Comparison of ENCODE assay signal across 8 mouse cellular contexts in the genomic region with DNA sequence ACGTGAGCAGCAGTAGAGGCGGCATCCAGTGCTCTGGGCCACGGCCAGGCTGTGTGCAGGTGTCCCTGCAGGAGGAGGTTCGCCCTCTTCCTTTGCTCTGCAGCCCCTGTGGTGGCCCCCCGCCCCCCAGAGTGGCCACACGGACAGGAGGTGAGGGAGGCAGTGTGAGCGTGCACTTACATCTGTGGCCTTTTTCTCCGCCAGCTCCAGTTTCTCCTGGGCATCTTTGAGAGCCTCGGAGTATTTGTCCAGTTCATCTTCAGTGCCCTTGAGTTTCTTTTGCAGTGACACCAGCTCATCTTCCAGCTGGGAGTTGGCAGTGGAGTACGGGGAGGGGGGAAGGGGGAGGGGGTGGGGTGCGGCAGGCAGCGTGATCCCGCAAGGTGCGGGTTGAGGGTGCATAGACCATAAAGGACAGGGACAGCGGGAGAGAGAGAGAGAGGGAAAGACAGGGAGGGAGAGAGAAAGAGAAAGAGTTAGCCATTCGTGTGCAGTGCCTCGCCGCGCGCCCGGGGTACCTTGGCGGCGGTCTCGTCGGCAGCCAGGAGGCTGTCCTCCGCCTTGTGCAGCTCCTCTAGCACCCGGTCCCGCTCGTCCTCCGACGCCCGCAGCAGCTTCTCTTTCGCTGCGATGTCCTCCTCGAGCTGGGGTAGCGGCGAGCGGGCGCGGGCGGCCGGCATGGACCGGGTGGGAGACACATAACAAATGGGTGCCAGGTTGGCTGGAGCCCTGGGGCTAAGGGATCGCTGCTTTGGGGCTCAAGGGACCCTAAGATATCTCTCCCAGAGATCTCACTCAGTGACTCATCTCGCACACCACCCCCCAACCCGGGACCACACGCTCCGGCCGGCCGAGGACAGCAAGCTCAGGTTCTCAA. TPM values are rescaled to one million over a fixed set of nuclear protein-coding genes. Genes with fewer than 3 reads are reported as not detected.
DNase-seq lines count a peak whose midpoint lies in the region; ATAC-seq and TF ChIP-seq lines count a peak whose summit lies in the region.

No protein-coding gene starts in this region.

- H3K9ac ChIP-seq in embryonic facial prominence, embryonic 12.5 days, result peak overlapping the region; percentile 92
- H3K9ac ChIP-seq in midbrain, embryonic 16.5 days (ENCODE audit: low read depth, low read length), result peak overlapping the region; percentile 64

- no peak for TF ChIP-seq CTCF in left cerebral cortex, adult 2 months (IDR thresholded peaks at IDR 0.05)

- peak overlapping the region; percentile 52 for H3K4me3 ChIP-seq in left cerebral cortex, adult 2 months
- peak overlapping the region; percentile 80 for H3K4me3 ChIP-seq in embryonic facial prominence, embryonic 12.5 days
- H3K4me3 ChIP-seq in midbrain, embryonic 16.5 days (ENCODE audit: low read depth, low read length), result peak overlapping the region; percentile 53

- H3K36me3 ChIP-seq in embryonic facial prominence, embryonic 12.5 days, result no peaks in the 10 kb centered on the region; the same call in 1 of the 2 replicates
- H3K36me3 ChIP-seq in midbrain, embryonic 16.5 days (ENCODE audit: control insufficient read depth, insufficient read depth, low read length), result no peaks in the 10 kb centered on the region

- no peak for ATAC-seq in embryonic facial prominence, embryonic 12.5 days (ENCODE audit: insufficient number of reproducible peaks, insufficient read depth, low FRiP score, low TSS enrichment)
- no peak for ATAC-seq in midbrain, embryonic 16.5 days

- H3K27ac ChIP-seq in left cerebral cortex, adult 2 months, result peak overlapping the region; percentile 55; the same call in 1 of the 2 replicates
- peak overlapping the region; percentile 82 for H3K27ac ChIP-seq in embryonic facial prominence, embryonic 12.5 days
- no peak overlapping the region for H3K27ac ChIP-seq in midbrain, embryonic 16.5 days (ENCODE audit: low read length)

- DNase-seq in left cerebral cortex, adult 2 months (ENCODE audit: extremely low spot score in 1 of 2, low spot score in 2 of 2), result peak in 1 of 2 experiments; percentile 36
- no peak for DNase-seq in left cerebral cortex, postnatal 25 days (ENCODE audit: low spot score in 2 of 2)
- peak; percentile 62 for DNase-seq in Muller cell, postnatal 12 days (ENCODE audit: inconsistent ontology term)
- DNase-seq in induced T-regulatory cell, adult 2 months (ENCODE audit: low read depth), result peak; percentile 44
- DNase-seq in left cerebral cortex, adult 9 months (ENCODE audit: low spot score in 2 of 2), result no peak
- DNase-seq in left cerebral cortex, adult 18-20 months (ENCODE audit: low spot score in 2 of 2), result no peak

- no peaks in the 10 kb centered on the region for H3K9me3 ChIP-seq in embryonic facial prominence, embryonic 12.5 days
- no peaks in the 10 kb centered on the region for H3K9me3 ChIP-seq in midbrain, embryonic 16.5 days (replicated peaks; ENCODE audit: control insufficient read depth, low read length, poor library complexity, severe bottlenecking)

- intact Hi-C loops in left cerebral cortex, adult 2 months (cut with DNase I), result loop anchor here (5.0 to 10.0 kb wide), 4 partner anchors 89 to 584 kb away; partner anchors contain the start of gene Rps27l
- intact Hi-C loops in left cerebral cortex, postnatal 25 days (cut with DNase I), result loop anchor here (5.0 kb wide), 1 partner anchor 224 kb away; no protein-coding TSS in a partner anchor

- peak overlapping the region; percentile 87 for H3K4me2 ChIP-seq in embryonic facial prominence, embryonic 12.5 days (replicated peaks)
- peak overlapping the region; percentile 99 for H3K4me2 ChIP-seq in midbrain, embryonic 16.5 days (ENCODE audit: low read length)

- 2% methylated on average over 49 of the region's 50 CpGs for WGBS in embryonic facial prominence, embryonic 12.5 days
- under 1% methylated on average over 46 of the region's 50 CpGs for WGBS in midbrain, embryonic 16.5 days

- H3K27me3 ChIP-seq in embryonic facial prominence, embryonic 12.5 days, result no peaks in the 10 kb centered on the region
- peaks cover 23% of the 10 kb centered on the region for H3K27me3 ChIP-seq in midbrain, embryonic 16.5 days (ENCODE audit: control insufficient read depth, insufficient read depth, low read depth, low read length)

- peaks cover 49% of the 10 kb centered on the region for H3K4me1 ChIP-seq in embryonic facial prominence, embryonic 12.5 days
- H3K4me1 ChIP-seq in midbrain, embryonic 16.5 days (ENCODE audit: control insufficient read depth, insufficient read depth, low read length), result peaks cover 27% of the 10 kb centered on the region

RNA-seq across cellular contexts. Expression of gene Tpm1, which starts 1.4 kb away (rescaled TPM):
- total RNA-seq in left cerebral cortex, adult 2 months (2021), result 100 to 1,000 TPM; 223 to 236 TPM
- total RNA-seq in left cerebral cortex, postnatal 25 days (2021), result 100 to 1,000 TPM; 228 to 236 TPM
- 673 and 801 TPM in 2 replicates for polyA plus RNA-seq in embryonic facial prominence, embryonic 12.5 days (2016; fragmentation: Nextera tagmentation; extraction: Ambion mirVana)
- 156 and 159 TPM in 2 replicates for polyA plus RNA-seq in midbrain, embryonic 16.5 days (2015; fragmentation: Nextera tagmentation; extraction: Ambion mirVana)
- total RNA-seq in left cerebral cortex, adult 18-20 months (2021), result 100 to 1,000 TPM; 234 to 249 TPM

Comparison
In these comparisons a context has a peak if more than half of its experiments do, and no peak if none do; other contexts are left out.
1. DNase-seq: peak in Muller cell, postnatal 12 days (single experiment) and induced T-regulatory cell, adult 2 months (single experiment); none in left cerebral cortex, postnatal 25 days (0 of 2), left cerebral cortex, adult 9 months (0 of 2) and left cerebral cortex, adult 18-20 months (0 of 2).
2. Peak in every context shown above with its lines, with median percentiles within 50 percentile points of each other: H3K4me3 ChIP-seq.